Mouse (Mus musculus) small intestine, adult 2 months (tissue): Measurements from ENCODE around the gene Nr5a2. TPM values are rescaled to one million over a fixed set of nuclear protein-coding genes. Genes with fewer than 3 reads are reported as not detected.

Experiments used
- H3K27ac ChIP-seq: fragments of 200-500 bp; 2 replicates; pipeline ENCODE4 v1.5.1; 2012; ENCODE audit warnings: low read depth, low read length, control low read depth, inconsistent platforms; ENCODE audit not compliant: insufficient read depth
- H3K27me3 ChIP-seq: fragments of 200-500 bp; 2 replicates; pipeline ENCODE4 v1.6.1; 2012; ENCODE audit warnings: mild to moderate bottlenecking, moderate library complexity, low read length, inconsistent platforms; ENCODE audit not compliant: control insufficient read depth, insufficient read depth
- H3K36me3 ChIP-seq: fragments of 200-500 bp; 2 replicates; pipeline ENCODE4 v1.6.1; 2012; ENCODE audit warnings: mild to moderate bottlenecking, low read length, control low read depth, inconsistent platforms; ENCODE audit not compliant: control insufficient read depth, insufficient read depth
- H3K4me1 ChIP-seq: fragments of 200-500 bp; 2 replicates; pipeline ENCODE4 v1.6.1; 2012; ENCODE audit warnings: low read length, inconsistent platforms, mixed read lengths; ENCODE audit not compliant: control insufficient read depth, insufficient read depth, insufficient read length
- H3K4me3 ChIP-seq: fragments of 200-500 bp; 2 replicates; pipeline ENCODE4 v1.5.1; 2012; ENCODE audit warnings: low read depth, mild to moderate bottlenecking, control low read depth, inconsistent platforms, low read length, moderate library complexity
- CTCF ChIP-seq: fragments of 200-500 bp; IDR thresholded peaks from 2 replicates; pipeline ENCODE4 v1.5.1; 2012; ENCODE audit warnings: low read depth, mild to moderate bottlenecking, control low read depth, inconsistent platforms, low read length, moderate library complexity, mixed read lengths; ENCODE audit not compliant: insufficient replicate concordance, insufficient read length; ENCODE audit errors: extremely low read depth
- POLR2A ChIP-seq: fragments of 200-500 bp; IDR thresholded peaks from 2 replicates; pipeline ENCODE4 v1.6.1; 2012; ENCODE audit warnings: low read depth, mild to moderate bottlenecking, control low read depth, inconsistent platforms, low read length, moderate library complexity
- WGBS: fragments of 180-500 bp; shearing (Covaris S2); methylation state at CpG from one replicate; pipeline ENCODE4 v1.1.7; 2018; 5-methylcytosine and 5-hydroxymethylcytosine counted together
- polyA plus RNA-seq: library from polyadenylated mRNA; depleted of rRNA; stranded (reverse); fragments of >200 nt; gene quantifications from 2 replicates; pipeline ENCODE4 v1.2.3, GENCODE M21; 2012

Nr5a2 gene
- polyA plus RNA-seq, 1 experiment = 9.4 TPM

DNA sequence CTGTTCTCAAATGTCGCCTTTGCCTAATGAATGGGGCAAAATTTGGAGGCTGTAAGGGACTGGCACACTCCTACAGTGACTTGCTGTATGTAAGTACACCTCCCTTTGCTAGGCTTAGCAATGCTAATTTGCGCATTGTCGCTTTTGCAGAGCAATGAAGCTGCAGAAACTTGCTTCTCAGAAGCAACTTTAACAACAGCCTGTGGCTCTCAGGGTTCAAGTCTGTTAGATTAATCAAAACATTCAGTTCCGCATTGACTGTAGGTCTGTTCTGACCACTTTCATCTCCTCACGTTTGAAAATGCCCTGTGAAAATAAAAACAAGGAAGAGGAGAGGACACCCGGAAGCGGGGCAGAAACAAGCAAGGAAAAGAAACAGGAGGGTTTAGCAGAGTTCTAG, 14.8 kb downstream of the Nr5a2 start:
- H3K27ac ChIP-seq = no peak overlapping the region
- H3K4me3 ChIP-seq = no peak overlapping the region
- H3K4me1 ChIP-seq = no peaks in the 10 kb centered on the region; the same call in none of the 2 replicates
- 31% methylated on average over 7 of the region's 7 CpGs for WGBS
- H3K27me3 ChIP-seq = peaks cover 10% of the 10 kb centered on the region; the same call in 1 of the 2 replicates
- H3K36me3 ChIP-seq = peaks cover 10% of the 10 kb centered on the region
- TF ChIP-seq CTCF (no peak), POLR2A (no peak)

DNA sequence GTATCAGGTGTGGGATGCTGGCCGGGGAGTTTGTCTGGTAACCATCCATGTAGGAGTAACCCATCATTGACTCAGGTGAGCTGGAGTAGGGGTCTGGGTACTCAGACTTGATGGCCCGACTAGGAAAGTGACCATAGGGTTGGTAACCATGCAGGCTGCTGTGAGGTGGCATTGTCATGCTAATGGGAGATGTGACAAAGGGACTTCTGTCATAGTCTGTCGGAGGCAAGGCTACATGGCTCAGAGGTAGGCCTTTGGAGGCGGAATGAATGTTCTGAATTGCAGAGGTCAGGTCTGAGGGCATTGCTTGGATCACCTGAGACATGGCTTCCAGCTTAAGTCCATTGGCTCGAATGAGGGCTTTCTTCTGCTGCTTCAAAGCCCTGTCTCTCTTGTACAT, 19.6 kb downstream of the Nr5a2 start:
- no peak for TF ChIP-seq POLR2A
- peaks cover 2% of the 10 kb centered on the region; the same call in 1 of the 2 replicates for H3K4me1 ChIP-seq
- no peaks in the 10 kb centered on the region; the same call in 1 of the 2 replicates for H3K27me3 ChIP-seq
- peaks cover 17% of the 10 kb centered on the region for H3K36me3 ChIP-seq
- no peak overlapping the region for H3K27ac ChIP-seq
- H3K4me3 ChIP-seq = no peak overlapping the region
- 96% methylated on average over 5 of the region's 5 CpGs for WGBS

DNA sequence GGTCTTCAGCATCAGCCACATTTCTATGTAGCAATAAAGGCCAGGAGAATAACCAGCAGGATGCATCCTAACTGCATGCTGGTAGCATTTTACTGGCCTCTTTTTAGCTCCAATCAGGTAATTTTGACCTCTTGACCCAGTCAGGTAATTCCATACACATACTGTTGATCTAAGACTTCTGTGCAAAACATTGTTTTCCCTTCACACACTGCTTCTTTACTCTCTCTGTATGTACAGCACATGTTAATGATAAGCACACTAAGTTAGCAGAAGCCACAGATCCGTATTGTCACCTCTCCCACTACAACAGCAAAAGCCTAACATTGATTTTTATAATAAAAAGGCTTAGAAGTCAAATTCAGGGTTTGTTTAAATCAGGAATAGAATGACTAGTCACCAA, 21.0 kb downstream of the Nr5a2 start:
- Histone ChIP-seq H3K4me1 (peaks cover 3% of the 10 kb centered on the region; the same call in 1 of the 2 replicates), H3K4me3 (no peak overlapping the region), H3K36me3 (peaks cover 14% of the 10 kb centered on the region), H3K27ac (no peak overlapping the region), H3K27me3 (no peaks in the 10 kb centered on the region)
- TF ChIP-seq CTCF (no peak), POLR2A (no peak)
- WGBS = 39% methylated on average over 1 of the region's 1 CpGs

DNA sequence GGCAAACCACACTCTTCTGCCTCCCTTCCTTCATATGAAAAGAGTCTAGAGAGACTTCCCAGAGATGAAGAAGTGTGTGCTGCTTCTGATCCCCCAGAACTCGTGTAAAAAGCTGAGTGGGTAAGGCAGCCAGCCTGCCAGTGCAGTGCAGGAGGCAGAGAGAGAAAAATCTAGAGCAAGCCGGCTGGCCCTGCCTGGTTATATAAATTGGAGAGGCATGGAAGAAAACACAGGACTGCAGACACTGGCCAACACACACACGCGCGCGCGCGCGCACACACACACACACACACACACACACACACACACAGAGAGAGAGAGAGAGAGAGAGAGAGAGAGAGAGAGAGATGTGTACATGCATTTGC, 24.3 kb downstream of the Nr5a2 start:
- no peak overlapping the region for H3K4me3 ChIP-seq
- H3K27ac ChIP-seq = no peak overlapping the region
- WGBS = 77% methylated on average over 9 of the region's 9 CpGs
- TF ChIP-seq POLR2A = no peak
- no peak for TF ChIP-seq CTCF
- H3K4me1 ChIP-seq = peaks cover 15% of the 10 kb centered on the region; the same call in 1 of the 2 replicates
- peaks cover 8% of the 10 kb centered on the region; the same call in 1 of the 2 replicates for H3K36me3 ChIP-seq
- no peaks in the 10 kb centered on the region for H3K27me3 ChIP-seq

DNA sequence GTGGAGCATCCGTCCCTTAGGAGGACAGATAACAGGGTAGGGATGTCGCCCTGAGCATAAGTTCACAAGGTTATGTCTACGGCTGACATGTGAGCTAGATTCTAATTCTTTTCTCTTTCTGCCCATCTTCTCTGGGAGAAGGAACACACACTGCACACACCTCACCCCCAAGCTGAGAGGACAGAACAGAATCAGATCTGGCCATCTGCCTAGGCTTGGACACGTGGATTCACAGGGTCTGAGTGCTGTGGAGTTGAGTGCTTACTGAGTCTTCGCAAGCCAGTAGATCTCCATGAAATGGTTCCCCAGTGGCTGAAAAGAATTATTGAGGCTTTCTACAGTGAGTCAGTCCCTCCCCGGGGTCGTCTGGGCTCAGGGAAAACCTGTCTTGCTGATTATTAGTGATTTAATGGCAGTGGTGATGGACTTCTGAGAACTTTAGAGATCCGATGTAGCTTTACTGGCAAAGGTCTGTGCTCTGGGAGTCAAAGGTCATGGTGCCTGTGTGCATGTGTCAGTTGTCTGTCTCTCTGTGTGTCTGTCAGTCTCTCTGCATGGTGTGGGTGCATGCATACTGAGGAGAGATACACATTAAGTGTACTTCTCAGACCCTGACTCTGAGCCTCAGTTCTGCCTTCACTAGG, 24.8 kb downstream of the Nr5a2 start:
- Histone ChIP-seq H3K27me3 (no peaks in the 10 kb centered on the region), H3K4me3 (no peak overlapping the region), H3K27ac (no peak overlapping the region), H3K36me3 (peaks cover 8% of the 10 kb centered on the region; the same call in 1 of the 2 replicates), H3K4me1 (peaks cover 19% of the 10 kb centered on the region; the same call in 1 of the 2 replicates)
- 56% methylated on average over 8 of the region's 8 CpGs for WGBS
- TF ChIP-seq CTCF = no peak
- TF ChIP-seq POLR2A = no peak

DNA sequence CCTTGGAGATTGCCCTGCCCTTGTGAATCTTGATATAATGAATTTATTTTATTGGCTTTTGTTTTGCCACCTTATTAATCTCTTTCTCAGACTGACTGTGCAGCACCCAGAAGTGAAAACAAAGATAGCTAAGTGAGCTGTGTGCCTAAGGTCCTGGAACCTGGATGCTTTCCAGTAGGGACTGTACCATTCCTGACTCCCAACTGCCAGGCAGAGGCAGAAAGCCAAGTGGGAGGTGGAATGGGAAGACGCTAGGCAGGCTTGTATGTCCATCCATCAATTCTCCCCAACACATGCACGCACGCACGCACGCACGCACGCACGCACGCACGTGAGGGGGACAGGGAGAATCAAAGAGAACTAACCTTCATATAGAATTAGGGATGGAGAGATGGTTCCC, 26.2 kb downstream of the Nr5a2 start:
- Histone ChIP-seq H3K4me3 (no peak overlapping the region), H3K27ac (no peak overlapping the region), H3K36me3 (0 out of 2 replicates have a peak, but pooled peaks cover 3% of the 10 kb centered on the region), H3K27me3 (no peaks in the 10 kb centered on the region), H3K4me1 (peaks cover 27% of the 10 kb centered on the region)
- no peak for TF ChIP-seq CTCF
- TF ChIP-seq POLR2A = no peak
- WGBS = 25% methylated on average over 10 of the region's 10 CpGs

DNA sequence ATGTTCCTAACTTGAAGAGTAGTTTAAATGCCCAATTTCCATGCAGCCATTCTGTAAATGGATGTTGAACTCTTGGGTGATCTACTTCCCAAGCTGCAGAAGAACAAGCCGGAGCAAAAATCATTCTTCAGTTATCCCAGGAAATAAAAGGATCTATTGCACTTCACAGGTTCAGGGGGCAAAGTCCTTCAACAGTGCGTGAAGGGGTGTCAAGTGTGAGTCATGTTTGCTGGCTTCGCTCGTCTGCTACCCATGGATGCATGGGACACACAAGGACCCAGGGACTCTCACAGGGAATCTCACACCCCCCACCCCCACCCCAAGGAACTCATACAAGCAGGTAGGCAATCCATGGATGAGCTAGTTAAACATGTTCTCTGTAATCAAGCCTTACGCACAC, 29.2 kb downstream of the Nr5a2 start:
- peaks cover 25% of the 10 kb centered on the region for H3K4me1 ChIP-seq
- H3K36me3 ChIP-seq = peaks cover 3% of the 10 kb centered on the region; the same call in 1 of the 2 replicates
- H3K27ac ChIP-seq = peak overlapping the region; percentile 46
- H3K27me3 ChIP-seq = no peaks in the 10 kb centered on the region
- TF ChIP-seq CTCF = no peak
- TF ChIP-seq POLR2A = no peak
- no peak overlapping the region for H3K4me3 ChIP-seq
- 26% methylated on average over 5 of the region's 5 CpGs for WGBS

DNA sequence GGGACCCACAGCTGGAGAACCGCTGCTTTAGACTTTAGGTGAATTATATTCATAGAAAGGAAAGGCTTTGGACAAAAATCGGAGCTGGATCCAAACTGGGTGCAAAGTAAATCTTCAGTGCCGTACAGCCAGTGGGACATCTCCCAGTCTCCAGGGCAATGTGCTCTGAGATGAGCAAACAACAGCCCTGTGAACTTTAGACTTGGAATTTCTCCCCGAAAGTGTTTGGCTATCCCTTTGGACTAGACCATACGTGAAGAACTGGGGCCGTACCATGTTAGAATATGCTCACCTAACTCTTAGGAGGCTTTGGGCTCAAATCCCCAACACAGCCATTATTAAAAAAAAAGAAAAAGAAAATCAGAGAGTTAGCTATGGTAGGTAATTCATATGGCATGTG, 30.5 kb downstream of the Nr5a2 start:
- no peak overlapping the region for H3K27ac ChIP-seq
- H3K4me1 ChIP-seq = peaks cover 27% of the 10 kb centered on the region
- H3K36me3 ChIP-seq = peaks cover 3% of the 10 kb centered on the region; the same call in 1 of the 2 replicates
- no peak overlapping the region for H3K4me3 ChIP-seq
- TF ChIP-seq POLR2A (no peak), CTCF (no peak)
- 30% methylated on average over 6 of the region's 6 CpGs for WGBS
- no peaks in the 10 kb centered on the region for H3K27me3 ChIP-seq
